Mouse (Mus musculus): ENCODE measurements around the gene Arid4a.
"Not testable (repeated sequence)": the region's sequence is repeated elsewhere in the genome, so short reads cannot be mapped to it uniquely, and the experiment has no call there.

Gene Arid4a

GRCm38 (mm10) chr12:71053031-71053430 is 37.2 kb downstream of the Arid4a start:
- DNase-seq (ENCODE audit: low read depth, low spot score) = peak; percentile 46

- DNase-seq (ENCODE audit: low read depth, low spot score) = no peak
These were observed 37.7 kb downstream of the Arid4a start for GRCm38 (mm10) chr12:71053486-71053885.

GRCm38 (mm10) chr12:71055537-71055936 is 39.7 kb downstream of the Arid4a start:
- DNase-seq (ENCODE audit: low read depth, low spot score) = no peak

- no peak for DNase-seq (ENCODE audit: low read depth, low spot score)
These were observed 44.0 kb downstream of the Arid4a start for GRCm38 (mm10) chr12:71059741-71060140.

- DNase-seq (ENCODE audit: low read depth, low spot score) = no peak
These were observed 54.1 kb downstream of the Arid4a start for GRCm38 (mm10) chr12:71069846-71070245.

- no peak for DNase-seq (ENCODE audit: low read depth, low spot score)
These were observed 56.3 kb downstream of the Arid4a start for GRCm38 (mm10) chr12:71072048-71072447.

- DNase-seq (ENCODE audit: low read depth, low spot score) = peak; percentile 83
These were observed 57.4 kb downstream of the Arid4a start for GRCm38 (mm10) chr12:71073113-71073730.

DNA sequence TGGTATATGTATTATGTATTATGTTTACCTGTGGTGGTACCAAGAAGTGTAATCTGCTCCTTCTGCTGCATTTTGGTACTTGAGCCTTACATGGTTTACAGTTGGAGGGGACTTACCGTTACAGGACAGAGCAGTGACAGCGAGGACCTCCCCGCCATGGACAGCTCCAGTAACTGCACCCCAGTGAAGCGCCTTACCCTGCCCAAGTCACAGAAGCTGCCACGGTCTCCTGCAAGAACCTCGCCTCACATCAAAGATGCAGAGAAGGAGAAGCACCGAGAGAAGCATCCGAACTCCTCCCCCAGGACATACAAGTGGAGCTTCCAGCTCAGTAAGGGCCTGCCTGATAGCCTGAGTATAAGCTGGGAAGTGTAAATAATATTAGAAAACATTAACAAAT is 70.5 kb downstream of the Arid4a start:
- no peak for DNase-seq (ENCODE audit: low read depth, low spot score)

GRCm38 (mm10) chr12:71104275-71104674 is 88.5 kb downstream of the Arid4a start:
- DNase-seq (ENCODE audit: low read depth, low spot score) = not testable (repeated sequence)

DNA sequence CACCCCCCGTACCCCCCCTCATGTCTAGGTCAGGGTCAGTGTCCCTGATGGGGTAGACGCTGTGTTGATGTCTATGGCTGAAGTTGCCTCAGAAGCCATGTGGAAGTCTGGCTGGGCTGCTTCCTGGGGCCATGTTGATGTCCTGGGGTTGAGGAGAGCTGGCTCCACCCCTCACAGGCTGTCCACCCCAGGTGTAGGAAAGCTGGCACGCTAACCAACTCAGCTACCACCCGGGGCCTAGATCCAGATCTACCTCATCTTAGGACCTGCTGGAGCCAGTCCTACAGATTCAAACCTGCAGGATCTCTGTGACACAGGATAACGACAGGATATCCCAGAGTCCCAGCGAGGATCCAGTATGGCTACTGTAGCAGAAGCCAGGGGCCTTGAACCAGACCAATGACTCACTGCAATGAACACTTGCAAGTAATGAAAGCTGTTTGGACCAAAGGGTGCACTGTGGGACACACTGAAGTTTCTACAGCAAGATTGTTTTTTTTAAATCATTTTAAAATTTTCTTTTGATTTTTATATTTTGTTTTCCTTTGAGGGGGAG is 91.5 kb downstream of the Arid4a start:
- DNase-seq (ENCODE audit: low read depth, low spot score) = no peak

DNA sequence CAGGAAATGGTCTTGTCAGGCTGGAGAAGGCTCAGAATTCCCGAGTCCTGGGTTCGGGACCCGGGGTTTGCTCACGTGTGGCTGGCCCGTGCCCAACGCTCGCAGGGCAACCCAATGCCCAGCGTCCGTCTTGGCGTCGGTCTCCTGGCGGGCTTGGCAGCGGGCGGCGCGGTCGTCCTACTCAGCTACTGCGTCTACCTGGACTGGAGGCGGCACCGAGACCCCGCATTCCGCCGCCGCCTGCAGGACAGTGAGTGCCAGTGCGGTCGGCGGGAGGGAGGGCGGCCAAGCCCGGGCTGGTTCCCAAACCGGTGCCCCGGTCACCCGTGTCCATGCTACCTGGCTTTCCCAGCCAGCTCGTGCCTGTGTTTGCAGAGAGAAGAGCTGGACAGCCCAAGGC is 95.5 kb downstream of the Arid4a start, which contains the start of gene Tomm20l:
TSS of gene Tomm20l (plus strand) at position 98 of the 400 bp plus-strand sequence.
- DNase-seq (ENCODE audit: low read depth, low spot score) = peak; percentile 78

DNA sequence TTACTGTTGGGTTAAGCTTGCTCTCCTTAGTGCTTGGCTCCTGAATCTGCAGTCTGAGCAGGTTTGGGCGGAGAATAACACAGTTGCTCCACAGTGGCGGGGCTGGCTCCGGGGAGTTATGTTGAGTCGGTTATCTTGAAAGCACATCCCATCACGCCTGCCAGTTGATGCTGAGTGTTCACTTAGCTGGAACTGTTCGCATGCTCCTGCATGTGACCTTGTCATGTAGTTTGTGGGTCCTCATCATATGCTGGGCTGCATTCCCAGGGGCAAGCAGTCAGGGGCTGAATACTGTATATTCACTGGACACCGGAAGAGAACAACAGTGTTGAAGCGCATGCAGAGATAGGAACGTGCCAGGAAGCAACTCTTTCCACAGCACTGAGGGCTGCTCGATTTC is 97.3 kb downstream of the Arid4a start:
- peak; percentile 40 for DNase-seq (ENCODE audit: low read depth, low spot score)

DNA sequence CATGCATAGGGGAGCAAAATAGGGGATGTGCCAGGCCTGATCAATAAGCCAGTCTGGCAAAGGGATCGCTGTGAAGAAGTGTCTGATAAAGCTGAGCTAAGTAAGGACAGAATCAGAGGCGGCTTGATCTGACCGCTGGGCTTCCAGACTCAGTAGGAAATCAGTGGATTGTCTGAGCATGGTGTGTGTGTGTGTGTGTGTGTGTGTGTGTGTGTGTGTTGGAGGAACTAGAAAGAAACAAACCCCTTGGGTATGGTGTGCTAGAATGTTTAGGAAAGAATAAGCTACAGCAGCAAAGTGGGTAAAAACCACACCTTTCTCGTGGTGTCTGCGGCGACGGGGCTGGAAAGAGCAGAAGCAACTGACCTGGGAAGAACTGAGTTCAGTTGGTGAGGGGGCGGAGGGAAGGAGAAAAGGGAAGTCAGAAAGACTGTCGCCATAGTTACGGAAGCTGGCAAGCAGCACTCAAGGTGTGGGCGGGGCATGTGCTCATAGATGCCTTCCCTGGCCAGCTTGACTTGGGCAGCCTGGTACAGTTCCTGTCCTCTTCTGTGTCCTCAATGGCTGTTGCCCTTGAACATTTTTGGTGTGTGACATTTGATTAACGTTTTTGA is 98.0 kb downstream of the Arid4a start:
- peak; percentile 81 for DNase-seq (ENCODE audit: low read depth, low spot score)

- no peak for DNase-seq (ENCODE audit: low read depth, low spot score)
These were observed 100.6 kb downstream of the Arid4a start for GRCm38 (mm10) chr12:71116411-71116810.

GRCm38 (mm10) chr12:71122731-71123130 is 106.9 kb downstream of the Arid4a start:
- DNase-seq (ENCODE audit: low read depth, low spot score) = no peak

GRCm38 (mm10) chr12:71123286-71123685 is 107.5 kb downstream of the Arid4a start:
- no peak for DNase-seq (ENCODE audit: low read depth, low spot score)

DNA sequence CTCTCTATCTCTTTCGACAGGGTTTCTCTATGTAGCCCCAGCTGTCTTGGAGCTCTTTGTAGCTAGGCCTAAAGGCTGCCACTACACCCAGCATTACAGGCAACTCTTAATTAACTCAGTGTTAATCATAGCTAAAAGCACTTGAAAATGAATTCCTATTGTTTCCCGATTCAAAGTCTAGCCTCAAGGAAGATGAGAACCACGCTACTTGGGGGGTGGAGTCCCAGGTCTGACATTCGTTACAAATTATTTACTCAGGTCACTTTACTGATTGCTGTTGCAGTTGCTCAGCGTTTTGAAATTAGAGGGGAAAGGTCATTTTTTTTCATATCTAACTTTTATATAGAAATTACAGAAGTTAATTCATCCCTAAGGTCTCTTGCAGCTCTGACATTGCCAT is 119.8 kb downstream of the Arid4a start:
- no peak for DNase-seq (ENCODE audit: low read depth, low spot score)

GRCm38 (mm10) chr12:71136130-71136973 is 120.6 kb downstream of the Arid4a start, which contains the start of the genes Timm9 and 2700049A03Rik:
Timm9 (minus strand) TSS chr12:71136684.
2700049A03Rik (plus strand) TSS chr12:71136848.
- DNase-seq (ENCODE audit: low read depth, low spot score) = peak; percentile 91

DNA sequence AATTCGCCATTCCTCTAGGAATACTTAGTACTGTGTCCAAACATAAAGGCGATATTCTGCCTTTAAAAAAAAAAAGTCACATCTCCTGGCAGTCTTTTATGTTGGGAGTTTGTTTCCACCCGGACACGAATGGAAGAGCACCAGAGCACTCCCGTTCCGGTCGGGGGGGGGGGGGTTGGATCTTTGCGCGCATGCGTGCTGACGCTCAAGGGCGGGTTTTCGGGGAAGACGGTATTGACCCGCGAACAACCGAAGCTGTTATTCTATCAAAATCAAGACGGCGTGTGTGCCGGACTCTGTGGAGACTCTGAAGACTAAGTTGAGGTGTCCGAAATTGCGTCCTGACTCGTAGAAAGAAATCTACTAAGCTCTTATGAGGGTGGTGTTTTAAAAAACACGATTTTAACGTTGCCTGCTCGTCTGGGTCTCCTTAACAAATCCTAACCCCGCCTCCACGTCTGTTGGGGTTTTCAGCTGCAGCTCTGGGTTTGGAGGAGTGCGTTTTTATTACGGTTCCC is 121.2 kb downstream of the Arid4a start:
- peak; percentile 95 for DNase-seq (ENCODE audit: low read depth, low spot score)

DNA sequence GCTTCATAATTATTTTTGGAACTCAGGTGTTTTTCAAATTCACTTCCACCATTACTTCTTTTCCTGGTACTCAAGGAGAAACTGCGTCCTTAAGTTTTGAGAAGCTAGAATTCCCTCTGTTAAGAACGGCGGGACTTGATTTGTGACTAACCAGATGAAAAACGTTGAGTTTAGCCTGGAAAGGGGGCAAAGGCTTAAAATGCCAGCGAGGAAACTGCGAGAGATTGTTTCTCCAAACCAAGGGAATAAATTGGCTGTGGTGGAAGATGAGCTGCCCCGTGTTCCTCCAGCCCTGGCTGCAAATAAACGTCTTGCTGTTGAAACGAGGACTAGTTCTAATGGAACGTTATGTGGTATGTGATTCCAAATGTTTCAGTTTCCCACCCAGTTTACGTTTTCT is 121.9 kb downstream of the Arid4a start:
- DNase-seq (ENCODE audit: low read depth, low spot score) = no peak

- DNase-seq (ENCODE audit: low read depth, low spot score) = peak; percentile 15
These were observed 123.6 kb downstream of the Arid4a start for GRCm38 (mm10) chr12:71139258-71139828.
